16 mouse cellular contexts compared by ENCODE assay signal in the genomic region with DNA sequence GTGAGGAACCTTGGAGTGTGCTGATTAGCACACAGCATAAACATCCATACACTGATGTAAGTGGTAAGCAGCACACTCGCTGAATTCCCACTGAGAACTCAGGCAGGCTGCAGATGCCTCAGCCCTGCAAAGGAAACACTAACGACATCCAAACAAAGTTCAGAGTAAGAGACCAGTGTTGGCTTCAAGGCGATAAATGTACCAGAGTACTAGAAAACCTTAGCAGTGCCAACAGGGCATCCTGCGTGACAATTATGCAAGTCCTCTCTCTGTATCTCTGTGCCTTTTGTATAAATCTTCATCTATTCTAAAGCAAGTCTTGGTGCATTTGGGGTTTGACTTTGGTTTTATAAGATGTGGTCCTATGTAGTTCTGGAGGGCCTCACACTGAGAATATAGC.
"Had no signal": no experiment of that assay in that cellular context is flagged by ENCODE, and none has a peak within 500 bp of the region (broad histone marks: within the 10 kb centered on the region; RNA-seq: fewer than 3 reads in every experiment).

No protein-coding gene starts in this region.

- H3K4me2 ChIP-seq: neural tube, embryonic 13.5 days; neural tube, embryonic 15.5 days; stomach, embryonic 15.5 days had no signal

- H3K9me3 ChIP-seq: neural tube, embryonic 13.5 days; neural tube, embryonic 15.5 days; stomach, embryonic 15.5 days had no signal

- H3K27me3 ChIP-seq: neural tube, embryonic 13.5 days; neural tube, embryonic 15.5 days; stomach, embryonic 15.5 days had no signal

- DNase-seq: retina, postnatal 1 day; right cerebral cortex, adult 18-20 months; right cerebral cortex, postnatal 14 days; right cerebral cortex, postnatal 25 days; right cerebral cortex, postnatal 4 days; spleen, adult 18-20 months; thymus, adult 18-20 months; thymus, adult 2 months; thymus, postnatal 14 days; thymus, postnatal 25 days; thymus, postnatal 36 days; thymus, postnatal 4 days had no signal

- H3K27ac ChIP-seq: neural tube, embryonic 13.5 days; neural tube, embryonic 15.5 days; stomach, embryonic 15.5 days; stomach, postnatal 0 days had no signal

- H3K4me3 ChIP-seq: neural tube, embryonic 13.5 days; neural tube, embryonic 15.5 days; stomach, embryonic 15.5 days had no signal

- H3K9ac ChIP-seq: neural tube, embryonic 13.5 days; neural tube, embryonic 15.5 days; stomach, embryonic 15.5 days had no signal
